Mouse (Mus musculus) kidney, adult 2 months (tissue): ENCODE data around the gene AL607142.1.

Experiments
- CTCF ChIP-seq: fragments of 200-500 bp; conservative IDR thresholded peaks from 2 replicates; pipeline ENCODE4 v1.5.1; 2011; ENCODE audit warnings: low read depth, mild to moderate bottlenecking, control low read depth, low read length, moderate library complexity, mixed read lengths; ENCODE audit not compliant: insufficient read depth, insufficient read length
- POLR2A ChIP-seq: fragments of 200-500 bp; IDR thresholded peaks from one replicate; pipeline ENCODE4 v1.6.1; 2011; ENCODE audit warnings: low read depth, low read length, control low read depth

GRCm38 (mm10) chr4:120124656-120125055, 59.9 kb downstream of the AL607142.1 start:
- TF ChIP-seq CTCF (no peak), POLR2A (no peak)
